Mouse (Mus musculus) E14TG2a.4 (cell line): ENCODE results near the gene Slc7a14.

Experiments
- CTCF ChIP-seq: conservative IDR thresholded peaks from 2 replicates; pipeline ENCODE4 v1.5.1; 2014; ENCODE audit warnings: low read length
- POU5F1 ChIP-seq: IDR thresholded peaks from 2 replicates; pipeline ENCODE4 v1.6.1; 2014; ENCODE audit warnings: low read length, borderline replicate concordance

DNA sequence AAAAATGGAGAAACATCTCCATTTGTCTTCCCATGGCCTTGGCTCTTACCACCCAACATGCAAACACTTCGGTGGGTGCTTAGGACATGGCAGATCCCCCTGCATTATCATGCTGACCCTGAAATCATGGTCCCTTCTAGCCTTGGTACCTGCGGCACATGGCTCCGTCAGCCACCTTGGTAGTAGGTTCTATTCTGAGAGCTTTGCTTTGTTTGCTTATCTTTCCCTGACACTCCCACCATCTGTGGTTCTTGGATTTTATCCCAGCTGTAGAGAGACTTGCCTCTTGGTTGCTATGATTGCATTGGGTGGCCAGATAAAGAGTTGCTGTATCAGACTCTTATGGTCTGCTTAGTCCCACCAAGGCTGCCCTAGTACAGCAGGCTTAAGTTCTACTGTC is 46.6 kb downstream of the Slc7a14 start:
- TF ChIP-seq CTCF, result no peak
- TF ChIP-seq POU5F1, result no peak
